Mouse (Mus musculus) cerebellum, adult 11 months (tissue): ENCODE measurements around the gene Rap1b.

Experiments used
- DNase-seq: peaks from one replicate; pipeline ENCODE4 v3.0.0; 2022

Rap1b gene

DNA sequence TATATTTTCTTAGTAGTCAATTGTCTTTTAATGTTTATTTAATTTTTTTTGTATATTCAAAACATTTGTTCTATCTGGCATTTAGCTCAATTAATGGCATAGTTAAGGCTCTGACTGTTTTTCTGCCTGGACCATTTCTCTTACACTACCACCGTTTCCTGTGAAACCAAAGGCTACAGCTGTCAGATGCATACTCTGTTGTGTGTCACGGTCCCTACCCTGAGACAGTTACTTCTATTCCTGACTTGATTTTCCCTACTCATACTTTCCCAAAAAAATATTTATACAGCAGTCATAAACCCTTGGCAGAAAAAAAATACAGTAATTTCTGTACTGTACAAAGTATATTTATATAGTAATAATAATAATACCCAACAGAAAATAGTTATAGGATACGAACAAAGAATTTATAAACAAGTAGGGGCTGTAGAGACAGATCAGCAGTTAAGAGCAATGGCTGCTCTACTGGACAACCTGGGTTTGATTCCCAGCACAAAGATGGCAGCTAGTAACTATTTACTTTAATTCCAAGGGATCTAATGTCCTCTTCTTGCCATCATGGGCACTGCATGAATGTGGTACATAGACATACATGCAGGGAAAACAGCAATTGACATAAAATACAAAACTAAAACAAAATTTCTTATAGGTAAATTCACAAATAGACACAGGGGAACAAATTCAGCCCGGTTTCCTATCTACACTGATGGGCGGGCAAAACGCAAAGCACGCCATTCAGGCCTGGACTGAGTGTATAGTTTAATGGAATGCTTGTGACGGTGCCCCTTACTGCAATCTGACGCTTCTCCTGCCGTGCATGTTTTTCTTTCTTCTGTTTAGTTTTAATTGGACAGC is 78.3 kb downstream of the Rap1b start:
- no peak for DNase-seq

DNA sequence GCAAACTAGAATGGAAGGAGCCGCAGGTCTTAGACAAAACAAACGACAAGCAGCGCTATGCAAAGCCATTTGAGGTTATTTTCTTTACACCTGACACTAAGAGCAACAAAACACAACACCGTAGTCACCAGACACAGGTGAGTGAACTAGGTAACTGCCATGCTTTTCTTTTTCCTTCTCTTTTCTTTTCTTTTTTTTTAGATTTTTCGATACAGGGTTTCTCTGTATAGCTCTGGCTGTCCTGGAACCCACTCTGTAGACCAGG is 79.0 kb downstream of the Rap1b start:
- no peak for DNase-seq

DNA sequence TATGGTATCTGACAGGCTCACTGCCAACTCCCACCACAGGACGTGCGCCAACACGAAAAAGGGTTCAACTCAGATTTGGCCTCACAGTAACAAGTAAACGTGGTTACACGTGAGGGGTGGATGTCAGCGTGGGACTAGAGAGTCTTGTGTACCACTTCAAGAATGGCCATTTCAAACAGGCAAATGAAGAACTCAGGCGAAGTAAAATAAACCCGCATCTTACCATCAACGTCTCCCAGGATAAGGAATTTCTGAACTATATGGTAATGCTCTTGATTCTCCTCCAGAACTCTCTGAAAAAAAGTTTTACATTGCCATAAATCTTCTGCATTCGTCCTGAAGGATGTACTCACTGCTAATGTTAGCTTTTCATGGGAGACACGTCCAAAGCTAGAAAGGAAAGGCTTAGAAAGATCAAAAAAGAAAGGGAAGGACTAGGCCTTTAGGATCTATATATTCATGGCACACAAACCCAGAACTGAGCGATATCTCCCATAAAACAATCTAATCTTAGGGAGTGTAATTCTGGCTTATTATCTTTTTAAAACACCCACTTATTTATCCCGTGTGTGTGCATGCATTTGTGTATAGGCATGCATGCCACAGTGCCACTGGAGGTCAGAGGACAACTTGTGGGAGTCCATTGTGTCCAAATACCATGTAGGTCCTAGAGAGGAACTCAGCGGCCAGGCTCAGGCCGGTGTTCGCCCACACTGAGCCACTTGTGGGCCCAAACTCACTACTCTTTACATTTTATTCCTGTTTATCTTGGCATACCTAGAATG is 79.5 kb downstream of the Rap1b start:
- DNase-seq, result no peak

DNA sequence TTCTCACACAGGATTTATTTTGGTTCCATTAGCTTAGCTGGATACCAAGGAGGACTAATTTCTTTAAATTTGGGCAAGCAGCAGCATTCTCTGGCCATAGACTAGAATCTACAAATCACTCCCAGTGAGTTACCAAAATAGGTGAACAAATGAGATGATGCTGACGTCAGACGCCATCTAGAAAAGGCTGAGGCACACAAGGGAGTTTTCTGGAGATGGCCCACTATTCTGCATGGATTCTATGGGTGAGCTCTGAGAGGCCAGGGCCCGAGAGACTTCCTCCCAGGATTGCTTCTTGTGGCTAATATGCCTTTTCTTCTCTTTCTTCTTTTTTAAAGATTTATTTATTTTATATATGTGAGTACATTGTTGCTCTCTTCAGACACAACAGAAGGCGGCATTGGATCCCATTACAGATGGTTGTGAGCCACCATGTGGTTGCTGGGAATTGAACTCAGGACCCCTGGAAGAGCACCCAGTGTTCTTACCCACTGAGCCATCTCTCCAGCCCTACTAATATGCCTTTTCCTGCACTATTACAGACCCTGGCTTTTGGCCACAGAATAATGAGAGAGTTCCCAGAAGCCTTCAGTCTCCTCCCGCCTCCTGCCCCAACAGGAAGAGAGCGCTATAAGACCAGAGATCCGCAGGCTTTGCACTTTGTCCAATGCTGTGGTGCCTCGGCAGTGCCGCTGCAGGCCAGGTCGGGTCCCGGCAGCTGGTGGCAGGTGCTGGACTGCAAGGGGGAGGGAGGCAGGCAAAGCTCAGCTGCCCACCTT is 80.5 kb downstream of the Rap1b start:
- no peak for DNase-seq

DNA sequence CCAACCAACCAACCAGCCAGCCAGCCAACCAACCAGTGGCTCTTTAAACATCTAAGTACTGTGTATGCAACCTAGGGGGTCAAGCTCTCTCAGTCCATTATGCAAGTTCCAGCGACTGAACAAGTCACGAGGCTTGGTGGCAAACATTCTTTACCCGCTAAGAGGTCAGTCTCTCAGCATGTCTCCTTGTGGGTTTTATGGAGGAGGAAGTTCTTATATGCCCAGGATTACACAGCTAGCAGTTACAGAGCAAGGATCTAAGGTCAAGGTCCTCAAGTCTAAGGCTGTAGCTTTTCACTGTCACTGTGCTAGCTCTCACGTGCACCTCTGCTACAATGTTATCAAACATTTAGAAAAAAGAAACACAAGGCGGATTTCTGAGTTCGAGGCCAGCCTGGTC is 81.2 kb downstream of the Rap1b start:
- DNase-seq, result no peak
